Mouse (Mus musculus) G1E (cell line): ENCODE data around the gene Sox2.

Experiments used
- CTCF ChIP-seq: IDR thresholded peaks from 2 replicates; pipeline ENCODE4 v1.5.1; 2012; ENCODE audit warnings: low read depth, low read length, inconsistent platforms, mixed read lengths
- GATA2 ChIP-seq: IDR thresholded peaks from 2 replicates; pipeline ENCODE4 v1.6.1; 2012; ENCODE audit warnings: low read depth, low read length, inconsistent platforms, borderline replicate concordance
- TAL1 ChIP-seq: conservative IDR thresholded peaks from 2 replicates; pipeline ENCODE4 v1.6.1; 2012; ENCODE audit warnings: low read depth, low read length, inconsistent platforms, mixed read lengths

DNA sequence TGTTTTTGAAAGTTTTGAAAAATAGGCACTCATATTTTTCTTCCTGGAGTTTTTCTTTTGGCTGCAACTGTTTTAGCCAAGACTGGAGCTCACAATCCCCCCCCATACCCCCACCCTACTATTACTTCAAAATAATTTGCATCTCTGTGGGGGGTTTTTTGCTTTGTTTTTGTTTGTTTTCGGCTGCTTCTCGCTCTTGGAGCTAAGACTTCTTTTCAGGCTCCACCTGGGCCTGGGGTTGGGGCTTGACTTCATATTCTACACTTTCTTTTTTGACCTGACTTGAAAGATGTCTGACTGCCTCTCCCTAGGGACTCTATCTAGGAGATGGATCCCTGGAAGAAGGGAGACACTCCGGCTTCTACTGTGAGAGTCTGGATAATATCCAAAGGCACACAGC lies 5.9 kb downstream of the Sox2 start:
- TF ChIP-seq CTCF (no peak), TAL1 (no peak), GATA2 (no peak)
